In genomic region chr19:60073328-60073727, GRCm38 (mm10) we compare ENCODE assay signal across 15 mouse cellular contexts.
DNase-seq lines count a peak whose midpoint lies in the region; ATAC-seq and TF ChIP-seq lines count a peak whose summit lies in the region.
"Had no signal": no experiment of that assay in that cellular context is flagged by ENCODE, and none has a peak within 500 bp of the region (broad histone marks: within the 10 kb centered on the region; RNA-seq: fewer than 3 reads in every experiment).

No protein-coding gene starts in this region.

- ATAC-seq in kidney, postnatal 0 days (replicated peaks; ENCODE audit: low FRiP score, low read depth): no peak
- ATAC-seq in inflammation-experienced regulatory T-cells, adult 6 months: no peak
- ATAC-seq: Patski had no signal

- no peaks in the 10 kb centered on the region for H3K9me3 ChIP-seq in kidney, postnatal 0 days (replicated peaks; ENCODE audit: low read length)
- H3K9me3 ChIP-seq: limb, embryonic 12.5 days; midbrain, embryonic 12.5 days had no signal

- 9% methylated on average over 1 of the region's 1 CpGs for WGBS in kidney, postnatal 0 days
- 29% methylated on average over 1 of the region's 1 CpGs for WGBS in lung, adult 2 months

- intact Hi-C loops in gastrocnemius, postnatal 36 days (cut with DNase I): no loop called here

- H3K27me3 ChIP-seq in kidney, postnatal 0 days (ENCODE audit: insufficient read depth, low read length): no peaks in the 10 kb centered on the region
- H3K27me3 ChIP-seq: limb, embryonic 12.5 days; midbrain, embryonic 12.5 days had no signal

- no peak overlapping the region for H3K27ac ChIP-seq in kidney, postnatal 0 days
- H3K27ac ChIP-seq: limb, embryonic 12.5 days; midbrain, embryonic 12.5 days had no signal

- no peak for TF ChIP-seq CTCF in kidney, postnatal 0 days (IDR thresholded peaks at IDR 0.05; ENCODE audit: low read depth)
- TF ChIP-seq CTCF in lung, adult 2 months (IDR thresholded peaks at IDR 0.05; ENCODE audit: insufficient read depth, low read length): no peak

- no peak overlapping the region for H3K4me3 ChIP-seq in kidney, postnatal 0 days (replicated peaks; ENCODE audit: low read depth, low read length)
- H3K4me3 ChIP-seq in lung, adult 2 months (replicated peaks; ENCODE audit: extremely low read depth, low read depth, low read length): no peak overlapping the region
- H3K4me3 ChIP-seq: limb, embryonic 12.5 days; midbrain, embryonic 12.5 days had no signal

- H3K36me3 ChIP-seq in kidney, postnatal 0 days (ENCODE audit: insufficient read depth, low read length): no peaks in the 10 kb centered on the region
- H3K36me3 ChIP-seq: limb, embryonic 12.5 days; midbrain, embryonic 12.5 days had no signal

- H3K9ac ChIP-seq in kidney, postnatal 0 days (ENCODE audit: low read depth, low read length): no peak overlapping the region
- H3K9ac ChIP-seq: limb, embryonic 12.5 days; midbrain, embryonic 12.5 days had no signal

- no peak overlapping the region for H3K4me2 ChIP-seq in kidney, postnatal 0 days (ENCODE audit: low read length)
- H3K4me2 ChIP-seq: limb, embryonic 12.5 days; midbrain, embryonic 12.5 days had no signal

- TF ChIP-seq POLR2A in lung, adult 2 months (IDR thresholded peaks at IDR 0.05; ENCODE audit: borderline replicate concordance, extremely low read depth, low read depth, low read length): no peak

- no peaks in the 10 kb centered on the region for H3K4me1 ChIP-seq in kidney, postnatal 0 days (replicated peaks; ENCODE audit: insufficient read depth, low read length)
- peaks cover 4% of the 10 kb centered on the region for H3K4me1 ChIP-seq in lung, adult 2 months (ENCODE audit: control insufficient read depth, insufficient read depth, low read length)
- H3K4me1 ChIP-seq: limb, embryonic 12.5 days; midbrain, embryonic 12.5 days had no signal

- peak; percentile 30 for DNase-seq in kidney, postnatal 0 days (ENCODE audit: low spot score)
- DNase-seq in kidney, adult 11 months: no peak
- DNase-seq in gastrocnemius, postnatal 36 days: peak; percentile 9 to 17
- DNase-seq in lung, adult 2 months: peak; percentile 4
- no peak for DNase-seq in layer of hippocampus, postnatal 36 days
- DNase-seq in cerebellum, adult 9-10 months: no peak
- DNase-seq: adrenal gland, adult 8-10 months; cerebellum, postnatal 14 days; kidney, postnatal 10 days; layer of hippocampus, adult 9-11 months; thymus, adult 18-20 months had no signal

Comparison
In these comparisons a context has a peak if more than half of its experiments do, and no peak if none do; other contexts are left out.
1. DNase-seq: peak in kidney, postnatal 0 days (single experiment), gastrocnemius, postnatal 36 days (2 of 2) and lung, adult 2 months (single experiment); none in kidney, adult 11 months (single experiment), layer of hippocampus, postnatal 36 days (0 of 2) and cerebellum, adult 9-10 months (single experiment).